Mouse (Mus musculus): ENCODE data around the gene Gja4. TPM values are rescaled to one million over a fixed set of nuclear protein-coding genes. Genes with fewer than 3 reads are reported as not detected.

The Gja4 gene
- polyA plus RNA-seq, 1 experiment: 9.9 TPM

DNA sequence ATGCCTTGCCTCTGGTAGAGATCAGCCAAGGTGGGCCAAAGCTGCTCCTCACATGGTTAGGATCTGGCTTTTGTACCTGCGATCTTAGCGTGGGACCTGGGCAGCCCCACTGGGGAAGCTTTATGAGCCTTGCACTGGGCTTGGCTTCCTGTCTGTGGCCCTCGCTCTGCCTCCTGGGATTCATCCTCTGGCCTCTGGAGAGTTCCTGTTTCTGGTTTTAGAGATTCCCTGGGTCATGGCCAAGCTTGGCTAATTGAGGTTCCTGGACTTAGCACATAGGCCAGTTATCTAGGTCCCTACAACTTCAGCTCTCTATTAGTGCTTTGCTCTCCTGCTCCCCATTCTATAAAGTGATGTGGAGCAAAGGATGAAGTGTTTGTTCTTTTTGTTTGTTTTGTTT is 10.0 kb downstream of the Gja4 start:
- Histone ChIP-seq H3K4me1 (ENCODE audit: control insufficient read depth, insufficient read depth, low read length) (no peaks in the 10 kb centered on the region), H3K4me3 (ENCODE audit: insufficient read depth, low read length) (no peak overlapping the region), H3K27ac (ENCODE audit: insufficient read depth, low read length) (no peak overlapping the region)
- no peak for TF ChIP-seq POLR2A (IDR thresholded peaks at IDR 0.05; ENCODE audit: extremely low read depth, insufficient read depth, low read length)
- TF ChIP-seq CTCF (IDR thresholded peaks at IDR 0.05; ENCODE audit: extremely low read depth, insufficient read depth, low read length): no peak

DNA sequence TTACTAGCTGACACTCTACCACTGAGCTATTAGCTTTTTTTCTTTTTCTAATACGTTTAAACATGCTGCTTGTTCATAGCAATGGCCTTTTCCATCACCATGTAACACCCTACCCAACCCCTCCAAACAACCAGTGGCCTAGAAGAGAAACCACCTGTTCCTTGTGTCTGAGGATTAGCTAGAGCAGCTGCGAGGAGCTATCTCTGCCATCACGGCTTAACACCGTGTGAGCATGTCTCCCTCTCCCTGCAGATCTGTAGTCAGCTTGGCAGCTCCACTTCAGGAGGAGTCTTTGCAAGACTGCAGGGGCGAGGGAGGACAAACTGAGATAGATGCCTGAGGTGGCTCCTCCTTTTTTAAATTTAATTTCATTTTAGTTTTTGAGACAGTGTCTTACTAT is 13.3 kb downstream of the Gja4 start:
- Histone ChIP-seq H3K27ac (ENCODE audit: insufficient read depth, low read length) (no peak overlapping the region), H3K4me1 (ENCODE audit: control insufficient read depth, insufficient read depth, low read length) (no peaks in the 10 kb centered on the region), H3K4me3 (ENCODE audit: insufficient read depth, low read length) (no peak overlapping the region)
- TF ChIP-seq CTCF (IDR thresholded peaks at IDR 0.05; ENCODE audit: extremely low read depth, insufficient read depth, low read length) (no peak), POLR2A (IDR thresholded peaks at IDR 0.05; ENCODE audit: extremely low read depth, insufficient read depth, low read length) (no peak)

DNA sequence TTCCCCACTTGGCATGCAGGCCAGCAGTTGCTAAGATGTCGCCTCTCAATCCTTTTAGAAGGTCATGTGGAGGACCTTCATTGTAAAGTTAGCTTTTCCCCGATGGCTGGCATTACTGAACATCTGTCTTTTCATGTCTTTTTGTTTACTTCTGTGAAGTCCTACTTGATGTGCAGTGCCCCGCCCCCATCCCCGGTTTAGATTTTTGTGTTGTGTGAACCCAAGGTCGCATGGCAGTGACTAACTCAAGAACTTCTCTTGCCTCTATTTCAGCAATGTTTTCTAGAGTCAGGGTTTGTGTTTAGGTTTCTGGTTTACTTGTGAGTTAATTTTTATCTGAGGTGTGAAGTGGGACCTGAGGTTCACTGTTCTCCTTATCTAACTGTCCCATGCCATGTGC is 21.2 kb downstream of the Gja4 start:
- H3K4me3 ChIP-seq (ENCODE audit: insufficient read depth, low read length): no peak overlapping the region
- TF ChIP-seq POLR2A (IDR thresholded peaks at IDR 0.05; ENCODE audit: extremely low read depth, insufficient read depth, low read length): no peak
- no peak for TF ChIP-seq CTCF (IDR thresholded peaks at IDR 0.05; ENCODE audit: extremely low read depth, insufficient read depth, low read length)
- H3K27ac ChIP-seq (ENCODE audit: insufficient read depth, low read length): no peak overlapping the region
- H3K4me1 ChIP-seq (ENCODE audit: control insufficient read depth, insufficient read depth, low read length): no peaks in the 10 kb centered on the region

DNA sequence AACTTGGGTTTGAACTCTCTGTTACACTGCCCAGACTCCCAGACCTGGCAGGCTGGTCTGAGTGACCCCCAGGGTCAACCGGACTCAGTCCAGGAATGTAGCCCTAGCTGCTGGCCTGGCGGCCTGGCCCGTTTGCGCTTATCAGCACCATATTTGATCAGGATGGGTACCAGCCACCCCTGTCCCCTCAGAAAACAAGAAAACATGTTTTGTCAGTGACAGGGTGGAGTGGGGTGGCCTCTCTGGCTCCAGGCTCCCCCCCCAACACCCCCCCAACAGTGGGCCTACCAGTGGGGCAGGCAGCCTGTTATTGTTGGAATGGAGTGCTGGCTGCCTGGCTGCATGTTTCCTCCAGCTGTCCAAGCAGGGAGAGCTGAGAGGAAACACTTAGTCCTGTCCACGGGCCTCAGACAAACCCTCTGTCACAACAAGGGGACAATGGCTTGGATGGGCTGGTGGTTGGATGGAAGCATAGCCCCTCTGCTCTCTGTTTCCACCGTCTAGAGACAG is 24.7 kb downstream of the Gja4 start:
- TF ChIP-seq POLR2A (IDR thresholded peaks at IDR 0.05; ENCODE audit: extremely low read depth, insufficient read depth, low read length) (no peak), CTCF (IDR thresholded peaks at IDR 0.05; ENCODE audit: extremely low read depth, insufficient read depth, low read length) (no peak)
- no peaks in the 10 kb centered on the region for H3K4me1 ChIP-seq (ENCODE audit: control insufficient read depth, insufficient read depth, low read length)
- H3K4me3 ChIP-seq (ENCODE audit: insufficient read depth, low read length): no peak overlapping the region
- 0 out of 2 replicates have a peak overlapping the region, but pooled peaks have one; percentile 40 for H3K27ac ChIP-seq (ENCODE audit: insufficient read depth, low read length)

DNA sequence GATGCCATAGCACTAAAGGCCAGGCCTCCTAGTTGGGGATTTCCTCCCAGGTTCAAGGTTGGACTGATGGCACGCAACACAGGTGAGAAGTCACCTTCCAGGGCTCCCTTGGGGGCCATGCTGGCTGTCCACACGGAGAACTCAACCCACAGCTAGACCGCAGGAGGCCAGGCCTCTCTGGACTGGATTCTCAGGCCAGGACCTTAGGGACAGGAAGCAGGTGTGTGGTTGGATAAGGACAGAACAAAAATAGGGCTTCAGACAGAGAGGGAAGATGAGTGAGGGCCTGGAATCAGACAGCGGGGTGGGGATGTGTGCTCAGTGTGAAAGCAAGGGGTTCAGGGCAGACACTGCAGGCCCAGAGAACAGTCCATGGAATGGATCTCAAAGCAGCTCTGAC is 26.9 kb downstream of the Gja4 start:
- Histone ChIP-seq H3K27ac (ENCODE audit: insufficient read depth, low read length) (no peak overlapping the region), H3K4me1 (ENCODE audit: control insufficient read depth, insufficient read depth, low read length) (no peaks in the 10 kb centered on the region), H3K4me3 (ENCODE audit: insufficient read depth, low read length) (no peak overlapping the region)
- no peak for TF ChIP-seq CTCF (IDR thresholded peaks at IDR 0.05; ENCODE audit: extremely low read depth, insufficient read depth, low read length)

DNA sequence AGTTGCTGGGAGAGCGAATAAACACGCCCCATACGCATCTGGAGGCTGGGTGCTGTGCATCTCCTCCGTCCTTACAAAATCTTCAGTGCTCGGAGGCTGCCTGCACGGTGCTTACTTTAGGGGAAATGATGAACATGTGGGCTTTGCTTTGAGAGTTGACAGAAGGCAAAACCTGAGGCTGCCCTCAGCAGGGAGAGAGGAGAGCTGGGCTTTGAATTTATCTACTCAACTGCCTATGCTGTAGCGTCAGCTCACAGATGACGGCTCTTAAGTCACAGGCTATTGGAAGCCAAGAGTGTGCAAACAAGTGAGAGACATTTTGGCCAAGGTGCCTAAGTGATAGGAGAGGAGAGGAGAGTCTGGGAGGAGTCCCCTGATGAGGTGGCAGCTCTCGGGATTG is 34.6 kb downstream of the Gja4 start:
- H3K4me1 ChIP-seq (ENCODE audit: control insufficient read depth, insufficient read depth, low read length): no peaks in the 10 kb centered on the region
- TF ChIP-seq CTCF (IDR thresholded peaks at IDR 0.05; ENCODE audit: extremely low read depth, insufficient read depth, low read length) (no peak), POLR2A (IDR thresholded peaks at IDR 0.05; ENCODE audit: extremely low read depth, insufficient read depth, low read length) (no peak)
- H3K27ac ChIP-seq (ENCODE audit: insufficient read depth, low read length): no peak overlapping the region
- no peak overlapping the region for H3K4me3 ChIP-seq (ENCODE audit: insufficient read depth, low read length)

DNA sequence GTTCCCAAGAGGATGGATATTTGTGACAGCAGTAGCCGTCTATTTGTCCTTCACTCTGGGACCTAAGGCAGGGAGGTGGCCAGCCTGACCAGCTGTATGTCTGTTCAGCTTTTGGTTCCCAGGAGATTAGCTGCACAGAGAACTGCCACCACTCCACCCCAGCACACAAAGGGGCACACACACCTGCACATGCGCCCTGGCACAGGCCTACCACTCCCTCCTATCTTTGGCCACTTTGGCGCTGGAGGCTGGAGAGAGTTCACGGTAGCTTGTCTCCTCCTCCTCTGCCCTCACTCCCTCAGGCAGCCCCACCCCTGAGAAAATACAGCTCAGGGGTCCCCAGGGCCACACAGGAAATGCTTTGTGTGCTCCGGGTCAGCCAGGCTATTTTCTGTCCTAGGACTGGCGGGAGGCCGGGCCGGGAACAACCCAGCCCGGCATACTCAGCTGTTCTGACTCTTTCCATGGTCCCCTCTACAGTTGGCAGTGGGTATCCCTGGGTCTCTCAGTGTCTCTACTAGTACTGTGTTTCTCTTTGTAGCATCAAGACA is 35.3 kb downstream of the Gja4 start:
- H3K4me3 ChIP-seq (ENCODE audit: insufficient read depth, low read length): no peak overlapping the region
- no peak for TF ChIP-seq POLR2A (IDR thresholded peaks at IDR 0.05; ENCODE audit: extremely low read depth, insufficient read depth, low read length)
- no peak for TF ChIP-seq CTCF (IDR thresholded peaks at IDR 0.05; ENCODE audit: extremely low read depth, insufficient read depth, low read length)
- H3K4me1 ChIP-seq (ENCODE audit: control insufficient read depth, insufficient read depth, low read length): no peaks in the 10 kb centered on the region
- peak overlapping the region; percentile 63; the same call in 1 of the 2 replicates for H3K27ac ChIP-seq (ENCODE audit: insufficient read depth, low read length)

DNA sequence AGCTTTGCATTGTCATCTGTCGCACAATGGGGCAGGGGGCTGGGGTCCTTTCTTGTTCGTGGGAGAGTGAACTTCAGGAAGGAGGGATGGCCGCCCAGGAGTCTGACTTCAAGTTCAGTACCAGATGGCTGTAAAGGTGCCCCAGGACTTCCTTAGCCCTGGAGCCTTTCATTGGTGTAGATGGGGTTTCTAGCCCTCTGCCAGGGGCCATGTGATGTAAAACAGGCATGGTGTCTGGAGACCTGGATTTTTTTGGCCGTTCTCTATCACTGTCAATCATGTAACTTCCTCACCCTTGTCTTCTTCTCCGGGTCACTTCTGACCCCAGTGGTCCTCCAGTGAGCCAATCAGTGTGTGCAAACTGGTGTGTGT is 49.7 kb downstream of the Gja4 start:
- Histone ChIP-seq H3K4me1 (ENCODE audit: control insufficient read depth, insufficient read depth, low read length) (no peaks in the 10 kb centered on the region), H3K4me3 (ENCODE audit: insufficient read depth, low read length) (no peak overlapping the region), H3K27ac (ENCODE audit: insufficient read depth, low read length) (no peak overlapping the region)
- no peak for TF ChIP-seq POLR2A (IDR thresholded peaks at IDR 0.05; ENCODE audit: extremely low read depth, insufficient read depth, low read length)
- no peak for TF ChIP-seq CTCF (IDR thresholded peaks at IDR 0.05; ENCODE audit: extremely low read depth, insufficient read depth, low read length)

DNA sequence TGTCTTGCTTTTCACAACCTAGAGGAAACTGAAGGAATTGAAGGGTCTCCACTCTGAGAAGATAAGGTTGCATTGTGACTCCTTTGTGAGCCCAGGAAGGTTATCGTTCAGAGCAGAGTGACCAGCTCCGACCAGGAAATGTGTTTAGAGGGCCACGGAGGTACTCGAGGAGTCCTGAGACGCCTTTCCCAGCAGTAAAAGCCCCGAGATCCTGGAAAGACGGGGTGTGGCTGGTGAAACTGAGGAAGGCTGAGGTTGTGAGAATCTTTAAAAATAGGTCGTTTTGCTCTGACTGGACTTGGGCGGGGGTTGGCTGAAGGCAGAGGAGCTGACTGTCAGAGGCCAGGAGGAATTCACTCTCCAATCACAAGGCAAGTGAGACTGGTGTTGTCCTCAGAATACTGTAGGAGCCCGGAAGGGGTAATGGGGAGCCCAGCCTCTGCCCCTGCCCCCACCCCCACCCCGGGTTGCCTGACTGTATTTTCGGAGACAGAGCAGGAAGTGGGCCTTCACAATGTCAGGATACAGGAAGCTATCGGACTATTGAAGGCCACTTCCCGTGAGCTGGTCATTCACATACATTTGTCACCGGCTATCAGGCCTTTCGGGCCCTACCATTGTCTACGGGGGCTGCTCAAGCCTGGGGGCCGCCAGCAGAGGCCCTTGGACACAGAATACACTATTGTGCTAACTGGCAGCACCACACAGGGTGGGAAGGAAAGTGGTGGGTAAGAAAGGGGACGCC is 50.2 kb downstream of the Gja4 start:
- Histone ChIP-seq H3K4me1 (ENCODE audit: control insufficient read depth, insufficient read depth, low read length) (no peaks in the 10 kb centered on the region), H3K4me3 (ENCODE audit: insufficient read depth, low read length) (no peak overlapping the region), H3K27ac (ENCODE audit: insufficient read depth, low read length) (peak overlapping the region; percentile 3; the same call in 1 of the 2 replicates)
- TF ChIP-seq POLR2A (IDR thresholded peaks at IDR 0.05; ENCODE audit: extremely low read depth, insufficient read depth, low read length) (no peak), CTCF (IDR thresholded peaks at IDR 0.05; ENCODE audit: extremely low read depth, insufficient read depth, low read length) (no peak)

DNA sequence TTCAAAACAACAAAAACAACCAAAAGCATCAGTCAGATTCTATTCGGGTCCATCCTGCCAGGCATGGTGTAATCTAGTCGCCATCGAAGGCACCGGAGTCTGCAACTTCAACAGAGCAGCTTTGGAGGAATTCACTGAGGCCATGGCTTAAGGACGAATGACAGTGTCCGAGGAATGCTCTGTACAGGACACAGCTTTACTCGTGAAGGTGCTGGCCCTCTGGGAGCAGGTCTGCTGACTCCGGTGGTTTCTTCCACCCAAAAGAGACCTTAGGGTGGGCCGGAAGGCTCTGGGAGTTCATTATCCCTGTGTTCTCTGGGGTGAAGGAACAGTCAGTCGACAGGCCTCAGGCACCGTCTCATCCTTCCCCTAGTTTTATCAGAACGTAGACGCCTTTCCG is 52.2 kb downstream of the Gja4 start:
- Histone ChIP-seq H3K27ac (ENCODE audit: insufficient read depth, low read length) (no peak overlapping the region), H3K4me1 (ENCODE audit: control insufficient read depth, insufficient read depth, low read length) (no peaks in the 10 kb centered on the region), H3K4me3 (ENCODE audit: insufficient read depth, low read length) (no peak overlapping the region)
- TF ChIP-seq CTCF (IDR thresholded peaks at IDR 0.05; ENCODE audit: extremely low read depth, insufficient read depth, low read length): no peak
- TF ChIP-seq POLR2A (IDR thresholded peaks at IDR 0.05; ENCODE audit: extremely low read depth, insufficient read depth, low read length): no peak

Other genes with a start within 250 kb of the Gja4 start
- gene Zmym6, start 236.7 kb downstream of the Gja4 start, polyA plus RNA-seq (2012; rRNA removed): 40.3 and 48.0 TPM in 2 replicates
- gene Tmem35b, start 190.3 kb downstream of the Gja4 start, polyA plus RNA-seq (2012; rRNA removed): 9.5 and 11.6 TPM in 2 replicates
- gene Dlgap3, start 144.8 kb downstream of the Gja4 start, polyA plus RNA-seq (2012; rRNA removed): 222 and 224 TPM in 2 replicates
- 85.9 and 87.5 TPM in 2 replicates for gene Smim12, start 70.3 kb downstream of the Gja4 start, polyA plus RNA-seq (2012; rRNA removed)
- 0.04 and 0.06 TPM in 2 replicates for gene Gjb3, start 16.8 kb upstream of the Gja4 start, polyA plus RNA-seq (2012; rRNA removed)
- gene Gjb4, start 40.0 kb upstream of the Gja4 start, polyA plus RNA-seq (2012; rRNA removed): not detected in 2 replicates
- gene Gjb5, start 44.1 kb upstream of the Gja4 start, polyA plus RNA-seq (2012; rRNA removed): not detected in 2 replicates